Mouse (Mus musculus) G1E-ER4 (cell line): ENCODE data around the gene Hist1h1c. TPM values are rescaled to one million over a fixed set of nuclear protein-coding genes. Genes with fewer than 3 reads are reported as not detected.
"Not testable (repeated sequence)": the region's sequence is repeated elsewhere in the genome, so short reads cannot be mapped to it uniquely, and the experiment has no call there.

Experiments
- GATA1 ChIP-seq: IDR thresholded peaks from one replicate; pipeline ENCODE4 v1.8.0; 2012; ENCODE audit warnings: low read length, inconsistent platforms
- polyA plus RNA-seq: library from polyadenylated mRNA; stranded (reverse); fragments of >175 nt; gene quantifications from 2 replicates; pipeline ENCODE4 v1.2.3, GENCODE M21; 2012

Hist1h1c gene
- polyA plus RNA-seq, 1 experiment = 36.9 TPM

GRCm38 (mm10) chr13:23763586-23764323 is 25.1 kb downstream of the Hist1h1c start, which contains the start of gene Hist1h1a:
Gene Hist1h1a, plus strand, starts transcription at chr13:23763666.
- TF ChIP-seq GATA1 = no peak

- TF ChIP-seq GATA1 = no peak
These were observed 25.9 kb downstream of the Hist1h1c start for GRCm38 (mm10) chr13:23764324-23765171.

GRCm38 (mm10) chr13:23765172-23765513 is 26.5 kb downstream of the Hist1h1c start:
- no peak for TF ChIP-seq GATA1

GRCm38 (mm10) chr13:23766772-23767171 is 28.2 kb downstream of the Hist1h1c start:
- TF ChIP-seq GATA1 = no peak

GRCm38 (mm10) chr13:23768834-23769397 is 30.3 kb downstream of the Hist1h1c start:
- TF ChIP-seq GATA1 = no peak

GRCm38 (mm10) chr13:23769613-23770012 is 31.0 kb downstream of the Hist1h1c start, which contains the start of gene Trim38:
Gene Trim38, plus strand, starts transcription at chr13:23769913.
- not testable (repeated sequence) for TF ChIP-seq GATA1

- no peak for TF ChIP-seq GATA1
These were observed 34.1 kb downstream of the Hist1h1c start for GRCm38 (mm10) chr13:23772561-23773313.

- no peak for TF ChIP-seq GATA1
These were observed 39.7 kb downstream of the Hist1h1c start for GRCm38 (mm10) chr13:23778339-23778738.

GRCm38 (mm10) chr13:23779025-23779424 is 40.4 kb downstream of the Hist1h1c start:
- TF ChIP-seq GATA1 = no peak

Other genes with a start within 250 kb of the Hist1h1c start
- gene Btn2a2, start 250.0 kb upstream of the Hist1h1c start, polyA plus RNA-seq = not detected in 2 replicates
- 18.1 and 20.2 TPM in 2 replicates for gene Hist1h4h, start 207.8 kb upstream of the Hist1h1c start, polyA plus RNA-seq
- gene Hist1h2af, start 204.9 kb upstream of the Hist1h1c start, polyA plus RNA-seq = 2,691 and 3,312 TPM in 2 replicates
- 17.3 and 23.2 TPM in 2 replicates for gene Hist1h3g, start 203.4 kb upstream of the Hist1h1c start, polyA plus RNA-seq
- gene Hist1h2bh, start 195.4 kb upstream of the Hist1h1c start, polyA plus RNA-seq = 1.7 and 2.5 TPM in 2 replicates
- 5.7 and 6.3 TPM in 2 replicates for gene Hist1h3f, start 194.8 kb upstream of the Hist1h1c start, polyA plus RNA-seq
- gene Hist1h4f, start 187.2 kb upstream of the Hist1h1c start, polyA plus RNA-seq = 18.7 and 20.6 TPM in 2 replicates
- gene Hist1h1d, start 185.5 kb upstream of the Hist1h1c start, polyA plus RNA-seq = 0.81 and 0.89 TPM in 2 replicates
- 11.7 and 13.1 TPM in 2 replicates for gene Hist1h3e, start 176.4 kb upstream of the Hist1h1c start, polyA plus RNA-seq
- gene Hist1h2ae, start 167.6 kb upstream of the Hist1h1c start, polyA plus RNA-seq = 18.2 and 26.0 TPM in 2 replicates
- gene Hist1h2bg, start 167.4 kb upstream of the Hist1h1c start, polyA plus RNA-seq = 21.9 and 32.9 TPM in 2 replicates
- gene Hist1h2bf, start 164.6 kb upstream of the Hist1h1c start, polyA plus RNA-seq = 8.5 and 12.9 TPM in 2 replicates
- gene Hist1h2ad, start 164.4 kb upstream of the Hist1h1c start, polyA plus RNA-seq = 1.8 and 6.5 TPM in 2 replicates
- gene Hist1h3d, start 163.0 kb upstream of the Hist1h1c start, polyA plus RNA-seq = 3.8 and 4.0 TPM in 2 replicates
- 22.9 and 29.6 TPM in 2 replicates for gene Hist1h4d, start 157.2 kb upstream of the Hist1h1c start, polyA plus RNA-seq
- 0.92 and 1.2 TPM in 2 replicates for gene Hist1h2be, start 117.7 kb upstream of the Hist1h1c start, polyA plus RNA-seq
- 5.9 and 7.2 TPM in 2 replicates for gene Hist1h1e, start 116.2 kb upstream of the Hist1h1c start, polyA plus RNA-seq
- 1.0 and 2.0 TPM in 2 replicates for gene Hist1h2ac, start 54.9 kb upstream of the Hist1h1c start, polyA plus RNA-seq
- 16.7 and 25.9 TPM in 2 replicates for gene Hist1h2bc, start 54.6 kb upstream of the Hist1h1c start, polyA plus RNA-seq
- gene Hist1h1t, start 43.0 kb upstream of the Hist1h1c start, polyA plus RNA-seq = not detected in 2 replicates
- gene Hist1h4c, start 40.4 kb upstream of the Hist1h1c start, polyA plus RNA-seq = 4.1 and 4.5 TPM in 2 replicates
- not detected in 2 replicates for gene Hfe, start 28.0 kb upstream of the Hist1h1c start, polyA plus RNA-seq
- 12.2 and 13.4 TPM in 2 replicates for gene Hist1h3c, start 6.8 kb downstream of the Hist1h1c start, polyA plus RNA-seq
- 6.6 and 10.7 TPM in 2 replicates for gene Hist1h2bb, start 7.9 kb downstream of the Hist1h1c start, polyA plus RNA-seq
- 30.3 and 45.7 TPM in 2 replicates for gene Hist1h2ab, start 12.3 kb downstream of the Hist1h1c start, polyA plus RNA-seq
- 11.4 and 12.4 TPM in 2 replicates for gene Hist1h3b, start 13.5 kb downstream of the Hist1h1c start, polyA plus RNA-seq
- 9.0 and 10.6 TPM in 2 replicates for gene Hist1h4b, start 18.2 kb downstream of the Hist1h1c start, polyA plus RNA-seq
- gene Hist1h4a, start 22.4 kb downstream of the Hist1h1c start, polyA plus RNA-seq = 31.9 and 40.7 TPM in 2 replicates
- 3.9 and 6.7 TPM in 2 replicates for gene Hist1h3a, start 23.6 kb downstream of the Hist1h1c start, polyA plus RNA-seq
- gene Hist1h1a, start 24.9 kb downstream of the Hist1h1c start, polyA plus RNA-seq = 0.33 and 1.8 TPM in 2 replicates
- not detected in 2 replicates for gene Trim38, start 31.1 kb downstream of the Hist1h1c start, polyA plus RNA-seq
- gene Slc17a2, start 68.2 kb downstream of the Hist1h1c start, polyA plus RNA-seq = not detected in 2 replicates
- gene Slc17a3, start 100.6 kb downstream of the Hist1h1c start, polyA plus RNA-seq = not detected in 2 replicates
- not detected in 2 replicates for gene Slc17a1, start 128.9 kb downstream of the Hist1h1c start, polyA plus RNA-seq
- gene Slc17a4, start 176.2 kb downstream of the Hist1h1c start, polyA plus RNA-seq = not detected in 2 replicates
- gene Hist1h2ba, start 195.3 kb downstream of the Hist1h1c start, polyA plus RNA-seq = not detected in 2 replicates
- gene Hist1h2aa, start 195.7 kb downstream of the Hist1h1c start, polyA plus RNA-seq = not detected in 2 replicates